Mouse (Mus musculus) midbrain, embryonic 16.5 days (tissue): ENCODE data around the gene Ryr1. TPM values are rescaled to one million over a fixed set of nuclear protein-coding genes. Genes with fewer than 3 reads are reported as not detected.

Experiments
- ATAC-seq: fragments of 200-750 bp; cut with Nextera tagmentation; 2 replicates; pipeline ENCODE4 v1.8.0; 2017; ENCODE audit warnings: moderate TSS enrichment
- H3K27ac ChIP-seq: fragments of 300-500 bp; sonication (generic); 2 replicates; pipeline ENCODE4 v1.5.1; 2014; ENCODE audit warnings: mild to moderate bottlenecking, low read length, mixed read lengths
- H3K27me3 ChIP-seq: fragments of 300-500 bp; sonication (generic); 2 replicates; pipeline ENCODE4 v1.6.1; 2014; ENCODE audit warnings: low read depth, low read length, mixed read lengths; ENCODE audit not compliant: control insufficient read depth, insufficient read depth
- H3K36me3 ChIP-seq: fragments of 300-500 bp; sonication (generic); 2 replicates; pipeline ENCODE4 v1.6.1; 2014; ENCODE audit warnings: mild to moderate bottlenecking, low read length, moderate library complexity, mixed read lengths; ENCODE audit not compliant: control insufficient read depth, insufficient read depth
- H3K4me1 ChIP-seq: fragments of 300-500 bp; sonication (generic); 2 replicates; pipeline ENCODE4 v1.6.1; 2014; ENCODE audit warnings: mild to moderate bottlenecking, low read length, mixed read lengths; ENCODE audit not compliant: control insufficient read depth, insufficient read depth
- H3K4me2 ChIP-seq: fragments of 300-500 bp; sonication (generic); 2 replicates; pipeline ENCODE4 v1.6.1; 2014; ENCODE audit warnings: mild to moderate bottlenecking, low read length, mixed read lengths
- H3K4me3 ChIP-seq: fragments of 300-500 bp; sonication (generic); 2 replicates; pipeline ENCODE4 v1.5.1; 2014; ENCODE audit warnings: low read depth, mild to moderate bottlenecking, low read length, moderate library complexity, mixed read lengths
- H3K9ac ChIP-seq: fragments of 300-500 bp; sonication (generic); 2 replicates; pipeline ENCODE4 v1.6.1; 2014; ENCODE audit warnings: low read depth, low read length, mixed read lengths
- H3K9me3 ChIP-seq: fragments of 300-500 bp; sonication (generic); replicated peaks from 2 replicates; pipeline ENCODE4 v1.6.1; 2014; ENCODE audit warnings: mild to moderate bottlenecking, low read length, mixed read lengths; ENCODE audit not compliant: control insufficient read depth, poor library complexity, severe bottlenecking
- WGBS: fragments of 180-500 bp; shearing (Covaris S2); extraction: QIAGEN DNeasy Blood & Tissue Kit; methylation state at CpG from one replicate; pipeline ENCODE4 v1.1.7; 2014; 5-methylcytosine and 5-hydroxymethylcytosine counted together
- polyA plus RNA-seq: library from polyadenylated mRNA; unstranded; fragments of >200 nt; fragmentation: Nextera tagmentation; extraction: Ambion mirVana; gene quantifications from 2 replicates; pipeline ENCODE4 v1.2.1, GENCODE M21; 2015

Gene Ryr1
- 11.3 and 14.4 TPM in 2 replicates for polyA plus RNA-seq

DNA sequence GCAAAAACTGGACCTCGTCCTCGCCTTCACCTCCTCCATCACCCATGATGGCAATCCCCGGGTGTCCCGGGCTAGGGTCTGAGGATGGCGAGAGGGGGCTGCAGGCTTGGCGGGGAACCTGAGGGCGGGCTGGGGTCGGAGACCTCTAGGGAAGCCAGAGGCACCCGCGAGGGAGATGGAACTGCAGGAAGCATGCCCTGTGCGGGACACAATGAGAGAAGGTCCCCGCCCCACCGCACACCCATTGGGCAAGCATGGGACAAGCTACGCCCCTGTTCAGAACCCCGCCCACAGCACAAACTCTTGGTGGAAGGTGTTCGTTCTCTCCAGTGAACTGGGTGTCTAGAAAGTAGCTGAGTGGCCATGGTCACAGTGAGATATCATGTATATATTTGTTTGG is at the start of gene Ryr1:
Gene Ryr1, minus strand, starts transcription at position 210 of the 400 bp plus-strand sequence.
- no peaks in the 10 kb centered on the region for H3K9me3 ChIP-seq
- peak within 1 kb of the TSS; percentile 50; the same call in 1 of the 2 replicates for H3K9ac ChIP-seq
- H3K36me3 ChIP-seq = no peaks in the 10 kb centered on the region
- 0 out of 2 replicates have a peak, but pooled peaks cover 5% of the 10 kb centered on the region for H3K4me1 ChIP-seq
- peak within 1 kb of the TSS; percentile 19; the same call in 1 of the 2 replicates for H3K4me3 ChIP-seq
- 0 out of 2 replicates have a peak, but pooled peaks cover 2% of the 10 kb centered on the region for H3K27me3 ChIP-seq
- no peak for ATAC-seq
- no peak within 1 kb of the TSS for H3K27ac ChIP-seq
- WGBS = under 1% methylated on average over 16 of the region's 16 CpGs
- H3K4me2 ChIP-seq = peak within 1 kb of the TSS; percentile 57

DNA sequence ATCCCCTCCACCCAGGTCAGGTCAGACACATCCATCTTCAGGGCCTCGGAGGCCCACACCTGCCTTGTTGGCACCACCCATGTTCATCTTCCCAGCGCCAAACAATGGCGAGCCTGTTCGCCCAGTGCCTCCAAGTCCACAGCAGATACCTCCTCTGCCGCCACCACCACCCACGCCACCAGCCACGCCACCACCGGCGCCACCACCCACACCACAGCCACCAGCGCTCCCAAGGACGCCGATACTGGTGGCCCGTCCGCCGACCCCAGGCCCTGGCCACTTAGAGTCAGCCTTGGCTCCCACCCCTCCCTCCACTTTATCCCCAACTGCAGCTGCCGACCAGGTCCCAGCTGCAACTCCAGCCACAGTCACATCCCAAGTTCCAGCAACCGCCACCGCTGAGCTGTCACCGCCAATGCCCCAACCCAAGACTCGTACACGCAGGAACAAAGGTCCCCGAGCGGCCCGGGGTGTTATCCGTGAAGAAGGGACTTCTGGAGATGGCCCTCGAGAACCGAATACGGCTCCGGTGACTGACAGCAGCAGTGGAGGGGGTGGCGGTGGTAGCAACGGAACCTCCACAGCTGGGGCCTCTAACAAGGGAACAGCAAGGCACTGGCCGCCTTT is 47.5 kb upstream of the Ryr1 start:
- H3K4me1 ChIP-seq = peaks cover 21% of the 10 kb centered on the region
- H3K9me3 ChIP-seq = no peaks in the 10 kb centered on the region
- H3K27me3 ChIP-seq = peaks cover 37% of the 10 kb centered on the region
- no peak overlapping the region for H3K4me2 ChIP-seq
- no peak overlapping the region for H3K9ac ChIP-seq
- H3K36me3 ChIP-seq = peaks cover 25% of the 10 kb centered on the region
- 32% methylated on average over 32 of the region's 32 CpGs for WGBS
- H3K27ac ChIP-seq = no peak overlapping the region
- ATAC-seq = no peak
- no peak overlapping the region for H3K4me3 ChIP-seq

DNA sequence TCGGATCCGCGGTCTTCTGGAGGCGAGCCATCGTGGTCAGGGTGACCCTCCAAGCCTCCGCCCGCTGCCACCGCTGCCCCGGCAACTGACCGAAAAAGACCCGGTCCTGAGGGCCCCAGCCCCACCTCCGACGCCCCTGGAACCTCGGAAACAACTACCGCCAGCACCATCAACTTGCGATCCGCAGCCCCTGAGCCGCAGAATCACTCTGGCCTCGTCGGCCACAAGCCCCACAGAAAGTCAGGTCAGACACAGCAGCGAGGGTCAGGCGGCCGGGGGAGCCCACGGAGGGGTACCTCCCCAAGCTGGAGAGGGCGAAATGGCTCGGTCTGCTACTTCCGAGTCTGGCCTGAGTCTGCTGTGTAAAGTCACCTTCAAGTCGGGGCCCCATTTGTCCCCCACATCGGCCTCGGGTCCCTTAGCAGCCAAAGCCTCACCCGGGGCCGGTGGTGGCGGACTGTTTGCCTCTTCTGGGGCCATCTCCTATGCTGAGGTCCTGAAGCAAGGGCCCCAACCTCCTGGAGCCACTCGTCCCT is 46.7 kb upstream of the Ryr1 start:
- no peak for ATAC-seq
- H3K4me1 ChIP-seq = peaks cover 22% of the 10 kb centered on the region

DNA sequence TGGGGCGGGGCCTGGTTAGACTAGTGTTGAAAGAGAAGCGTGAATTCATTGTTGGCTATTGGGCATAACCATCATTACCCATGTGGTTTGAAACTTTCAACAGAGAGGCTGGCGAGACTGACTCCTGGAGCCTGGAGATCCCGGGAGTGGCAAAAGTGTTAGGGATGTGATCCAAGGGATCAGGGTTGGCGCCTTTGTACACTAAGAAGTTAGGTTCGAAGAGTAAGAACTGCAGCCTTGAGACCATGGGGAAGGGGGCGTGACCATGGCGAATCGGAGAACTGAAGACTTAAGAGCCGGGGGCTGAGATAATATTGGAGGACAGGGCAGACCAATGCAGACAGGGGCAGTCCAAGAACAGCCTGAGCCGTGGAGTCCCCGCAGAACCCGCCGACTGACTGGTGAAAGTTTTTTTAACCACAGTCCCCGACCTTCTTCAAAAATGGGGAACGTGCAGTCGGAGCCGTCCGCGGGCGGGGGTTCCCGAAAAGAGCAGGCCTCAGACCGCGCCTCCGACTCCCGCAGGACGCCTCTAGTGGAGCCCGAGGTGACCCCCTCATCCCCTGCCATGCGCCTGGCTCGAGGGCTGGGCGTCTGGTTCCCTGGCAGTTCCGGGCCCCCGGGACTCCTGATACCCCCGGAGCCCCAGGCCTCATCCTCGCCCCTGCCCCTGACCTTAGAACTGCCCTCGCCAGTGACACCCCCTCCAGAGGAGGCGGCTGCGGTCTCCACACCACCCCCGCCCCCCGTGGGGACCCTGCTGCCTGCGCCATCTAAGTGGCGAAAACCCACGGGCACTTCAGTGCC is 46.0 kb upstream of the Ryr1 start:
- peak overlapping the region; percentile 75 for H3K4me3 ChIP-seq
- WGBS = under 1% methylated on average over 43 of the region's 43 CpGs
- peaks cover 37% of the 10 kb centered on the region for H3K27me3 ChIP-seq
- H3K36me3 ChIP-seq = peaks cover 19% of the 10 kb centered on the region
- H3K4me1 ChIP-seq = peaks cover 22% of the 10 kb centered on the region
- no peak overlapping the region for H3K27ac ChIP-seq
- peak overlapping the region; percentile 61 for H3K4me2 ChIP-seq
- H3K9ac ChIP-seq = peak overlapping the region; percentile 36; the same call in 1 of the 2 replicates
- H3K9me3 ChIP-seq = no peaks in the 10 kb centered on the region
- no peak for ATAC-seq

More for the DNA sequence above, 46.7 kb upstream of the Ryr1 start:
- Histone ChIP-seq H3K9me3 (no peaks in the 10 kb centered on the region), H3K27me3 (peaks cover 37% of the 10 kb centered on the region), H3K4me2 (peak overlapping the region; percentile 61), H3K4me3 (peak overlapping the region; percentile 13; the same call in 1 of the 2 replicates), H3K9ac (peak overlapping the region; percentile 36; the same call in 1 of the 2 replicates), H3K27ac (no peak overlapping the region), H3K36me3 (peaks cover 23% of the 10 kb centered on the region)
- WGBS = 4% methylated on average over 31 of the region's 34 CpGs

DNA sequence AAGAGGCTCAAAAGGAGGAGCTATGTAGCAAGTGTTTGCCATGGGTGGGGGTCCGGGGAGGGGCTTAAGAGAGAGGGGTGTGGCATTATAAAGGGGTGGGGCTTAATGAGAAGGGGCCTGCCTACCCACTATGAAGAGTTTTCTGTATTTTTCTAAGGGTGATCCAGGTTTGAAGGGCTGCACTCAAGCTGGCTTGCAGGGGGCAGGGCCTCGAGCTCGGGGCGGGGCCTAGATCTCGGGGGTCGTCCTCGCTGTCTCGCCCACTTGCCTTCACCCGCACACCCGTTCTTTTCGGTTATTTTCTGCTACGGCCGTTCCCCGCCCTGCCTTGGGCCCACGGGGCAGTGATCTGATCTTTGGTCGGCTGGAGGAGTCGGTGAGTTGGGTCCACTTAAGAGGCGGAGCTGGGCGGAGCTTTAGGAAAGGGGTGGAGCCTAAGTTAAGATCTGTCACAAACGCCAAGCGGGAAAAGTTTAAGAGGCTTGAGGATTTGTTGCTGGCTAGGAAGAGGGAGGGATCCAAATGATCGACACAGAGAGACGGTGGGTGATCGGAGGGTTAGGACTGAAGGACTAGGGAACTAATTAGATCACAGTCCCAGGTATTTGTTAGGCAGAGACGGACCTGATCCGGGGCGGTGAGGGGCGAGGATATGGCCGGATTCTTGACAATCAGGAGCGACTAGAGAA is 45.2 kb upstream of the Ryr1 start, which contains the start of the genes Ggn and Spred3:
Gene Ggn, plus strand, starts transcription at position 145 of the 689 bp plus-strand sequence.
Gene Spred3, minus strand, starts transcription at position 346 of the 689 bp plus-strand sequence.
- peaks cover 37% of the 10 kb centered on the region for H3K27me3 ChIP-seq
- peak; percentile 50 for ATAC-seq
- no peaks in the 10 kb centered on the region for H3K9me3 ChIP-seq
- WGBS = under 1% methylated on average over 30 of the region's 30 CpGs
- H3K4me2 ChIP-seq = peak within 1 kb of the TSS; percentile 61
- peak within 1 kb of the TSS; percentile 75 for H3K4me3 ChIP-seq
- H3K9ac ChIP-seq = peak within 1 kb of the TSS; percentile 80
- peaks cover 22% of the 10 kb centered on the region for H3K4me1 ChIP-seq
- H3K36me3 ChIP-seq = peaks cover 12% of the 10 kb centered on the region
- peak within 1 kb of the TSS; percentile 91 for H3K27ac ChIP-seq

DNA sequence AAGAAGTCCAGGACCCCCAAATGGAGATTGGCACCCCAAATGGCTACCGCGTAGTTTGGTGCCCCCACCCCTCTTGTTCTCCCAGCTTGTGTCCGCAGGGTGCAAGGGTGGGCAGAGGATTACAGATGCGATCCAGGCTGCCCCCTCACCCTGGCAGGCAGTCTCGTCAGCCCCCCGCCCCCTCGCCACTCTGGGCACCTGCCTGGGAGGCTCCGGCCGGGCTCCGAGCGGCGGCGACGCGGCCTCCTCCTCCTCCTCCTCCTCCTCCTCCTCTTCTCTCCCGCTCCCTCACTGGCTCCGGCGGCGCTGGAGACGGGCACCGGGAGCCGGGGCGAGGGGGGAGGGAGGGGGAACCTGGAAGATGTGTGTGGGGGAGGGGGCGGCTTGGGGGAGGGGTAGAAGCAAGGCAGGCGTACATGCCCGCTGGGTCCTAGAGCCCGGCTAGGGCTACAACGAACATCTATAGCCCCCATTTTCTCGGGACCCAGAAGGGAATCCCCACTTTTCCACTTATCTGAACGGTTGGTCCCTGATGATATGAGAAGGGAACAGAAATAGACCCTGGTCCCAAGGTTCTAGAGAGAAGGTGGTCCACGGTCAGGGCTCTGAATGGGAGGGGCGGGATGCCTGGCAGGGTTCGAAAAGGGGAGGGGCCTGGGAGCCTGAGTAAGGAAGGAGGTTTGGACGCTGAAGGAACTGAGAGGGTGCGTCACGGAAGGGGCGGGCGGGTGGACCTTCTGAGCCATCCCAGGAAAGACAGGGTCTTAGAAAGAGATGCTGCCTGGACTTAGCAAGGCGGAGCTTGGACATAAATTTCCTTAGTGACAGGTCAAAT is 44.5 kb upstream of the Ryr1 start:
- Histone ChIP-seq H3K9ac (peak overlapping the region; percentile 80), H3K27ac (peak overlapping the region; percentile 91), H3K27me3 (peaks cover 34% of the 10 kb centered on the region), H3K36me3 (peaks cover 5% of the 10 kb centered on the region), H3K4me2 (peak overlapping the region; percentile 61), H3K4me1 (peaks cover 22% of the 10 kb centered on the region), H3K4me3 (peak overlapping the region; percentile 75), H3K9me3 (no peaks in the 10 kb centered on the region)
- WGBS = 0% methylated on average over 21 of the region's 39 CpGs
- peak; percentile 86 for ATAC-seq

DNA sequence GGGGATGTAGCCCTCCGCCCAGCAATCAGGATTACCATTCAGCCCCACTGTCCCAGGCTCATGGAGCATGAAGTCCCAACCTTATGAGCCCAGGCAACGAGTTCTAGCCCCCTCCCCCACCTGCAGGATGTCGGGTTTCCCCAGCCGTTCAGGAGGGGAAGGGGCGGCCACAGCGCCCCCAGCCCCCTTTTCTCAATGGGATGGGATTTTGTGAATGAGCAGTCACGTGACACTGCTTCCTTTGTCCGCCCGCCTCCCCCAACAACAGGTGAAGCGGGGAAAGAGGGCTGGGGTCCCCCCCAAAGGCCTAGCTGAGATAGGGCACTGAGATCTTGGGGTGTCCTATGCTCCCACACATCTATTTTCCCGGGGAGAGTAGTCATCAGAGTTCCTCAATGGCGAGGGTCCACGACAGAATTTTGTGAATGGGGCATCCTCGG is 43.8 kb upstream of the Ryr1 start:
- H3K36me3 ChIP-seq = peaks cover under 1% of the 10 kb centered on the region
- WGBS = 0% methylated on average over 12 of the region's 14 CpGs
- peak overlapping the region; percentile 91 for H3K27ac ChIP-seq
- peak; percentile 20 for ATAC-seq
- no peaks in the 10 kb centered on the region for H3K9me3 ChIP-seq
- peaks cover 22% of the 10 kb centered on the region for H3K4me1 ChIP-seq
- H3K27me3 ChIP-seq = peaks cover 28% of the 10 kb centered on the region
- H3K4me3 ChIP-seq = peak overlapping the region; percentile 75
- H3K9ac ChIP-seq = peak overlapping the region; percentile 80
- peak overlapping the region; percentile 61 for H3K4me2 ChIP-seq
